22 mouse cellular contexts compared by ENCODE assay signal in the genomic region with DNA sequence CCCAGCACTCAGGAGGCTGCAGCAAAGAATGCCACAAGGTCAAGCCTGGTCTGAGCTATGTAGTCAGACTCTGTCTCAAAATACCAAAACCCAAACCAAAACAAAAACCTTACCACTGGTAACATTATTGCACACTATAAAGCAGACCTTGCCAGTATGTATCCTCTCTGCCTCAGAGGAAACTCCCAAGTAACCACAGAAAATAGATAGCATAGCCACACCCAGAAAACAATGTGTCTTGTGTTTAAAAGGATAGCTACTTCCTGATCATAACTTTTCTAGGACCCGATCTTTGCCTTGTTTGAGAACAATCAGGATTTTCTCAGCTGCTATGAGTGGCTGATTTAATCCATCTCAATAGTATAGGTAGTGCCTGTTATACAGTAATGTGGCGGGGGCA. TPM values are rescaled to one million over a fixed set of nuclear protein-coding genes. Genes with fewer than 3 reads are reported as not detected.
DNase-seq lines count a peak whose midpoint lies in the region; ATAC-seq and TF ChIP-seq lines count a peak whose summit lies in the region.
"Had no signal": no experiment of that assay in that cellular context is flagged by ENCODE, and none has a peak within 500 bp of the region (broad histone marks: within the 10 kb centered on the region; RNA-seq: fewer than 3 reads in every experiment).

No protein-coding gene starts in this region.

- peaks cover 26% of the 10 kb centered on the region for H3K4me1 ChIP-seq in G1E (ENCODE audit: insufficient read depth, low read depth, low read length)
- H3K4me1 ChIP-seq in small intestine, adult 2 months (ENCODE audit: control insufficient read depth, insufficient read depth, insufficient read length, low read length): peaks cover 23% of the 10 kb centered on the region
- H3K4me1 ChIP-seq in kidney, embryonic 15.5 days: peaks cover 14% of the 10 kb centered on the region
- H3K4me1 ChIP-seq in liver, embryonic 12.5 days: 0 out of 2 replicates have a peak, but pooled peaks cover 9% of the 10 kb centered on the region

- intact Hi-C loops in heart, postnatal 14 days (cut with DNase I): no loop called here

- no peak for TF ChIP-seq POLR2A in small intestine, adult 2 months (IDR thresholded peaks at IDR 0.05; ENCODE audit: low read depth, low read length)

- no peak for TF ChIP-seq CTCF in G1E (IDR thresholded peaks at IDR 0.05; ENCODE audit: low read depth, low read length)
- no peak for TF ChIP-seq CTCF in small intestine, adult 2 months (IDR thresholded peaks at IDR 0.05; ENCODE audit: extremely low read depth, insufficient read length, insufficient replicate concordance, low read depth, low read length)

- ATAC-seq in G1E (ENCODE audit: extremely low read depth, insufficient number of reproducible peaks, low FRiP score, poor library complexity, severe bottlenecking): no peak
- ATAC-seq in inflammation-experienced regulatory T-cells, adult 6 months: peak; percentile 67
- no peak for ATAC-seq in kidney, embryonic 15.5 days (replicated peaks; ENCODE audit: low FRiP score)
- no peak for ATAC-seq in liver, embryonic 12.5 days
- ATAC-seq: forebrain, embryonic 15.5 days had no signal

- H3K36me3 ChIP-seq in G1E (replicated peaks): no peaks in the 10 kb centered on the region
- no peaks in the 10 kb centered on the region for H3K36me3 ChIP-seq in small intestine, adult 2 months (ENCODE audit: control insufficient read depth, insufficient read depth, low read length)
- no peaks in the 10 kb centered on the region for H3K36me3 ChIP-seq in kidney, embryonic 15.5 days
- H3K36me3 ChIP-seq in liver, embryonic 12.5 days: no peaks in the 10 kb centered on the region
- H3K36me3 ChIP-seq: embryonic facial prominence, embryonic 15.5 days; forebrain, embryonic 15.5 days; hindbrain, embryonic 12.5 days had no signal

- peak; percentile 68 for DNase-seq in CD4-positive helper T cell, adult 2 months (ENCODE audit: low read depth, low spot score)
- peak; percentile 32 for DNase-seq in G1E (ENCODE audit: low spot score)
- DNase-seq in heart, postnatal 14 days: no peak
- DNase-seq: cerebellum, postnatal 10 days; embryo, embryonic 11 days; heart, adult 2 months; kidney, adult 8-10 months; kidney, postnatal 4 days; lung, adult 2 months; lung, postnatal 4 days; midbrain, embryonic 14.5 days; retina, postnatal 1 day; right cerebral cortex, postnatal 4 days; thymus, postnatal 25 days had no signal

- no peak overlapping the region for H3K4me2 ChIP-seq in kidney, embryonic 15.5 days
- no peak overlapping the region for H3K4me2 ChIP-seq in liver, embryonic 12.5 days
- H3K4me2 ChIP-seq: embryonic facial prominence, embryonic 15.5 days; forebrain, embryonic 15.5 days; hindbrain, embryonic 12.5 days had no signal

- H3K4me3 ChIP-seq in G1E (ENCODE audit: low read depth, low read length): no peak overlapping the region
- H3K4me3 ChIP-seq in small intestine, adult 2 months (ENCODE audit: low read depth, low read length): no peak overlapping the region
- H3K4me3 ChIP-seq in kidney, embryonic 15.5 days (replicated peaks): no peak overlapping the region
- no peak overlapping the region for H3K4me3 ChIP-seq in liver, embryonic 12.5 days
- H3K4me3 ChIP-seq: embryonic facial prominence, embryonic 15.5 days; forebrain, embryonic 15.5 days; heart, adult 2 months; hindbrain, embryonic 12.5 days; myocyte had no signal

- WGBS in small intestine, adult 2 months: 32% methylated on average over 2 of the region's 2 CpGs
- 81% methylated on average over 2 of the region's 2 CpGs for WGBS in kidney, embryonic 15.5 days
- WGBS in liver, embryonic 12.5 days (ENCODE audit: insufficient replicate concordance): 34% methylated on average over 2 of the region's 2 CpGs

- peaks cover 44% of the 10 kb centered on the region for H3K27me3 ChIP-seq in G1E (ENCODE audit: insufficient read depth, low read length)
- no peaks in the 10 kb centered on the region for H3K27me3 ChIP-seq in small intestine, adult 2 months (ENCODE audit: control insufficient read depth, insufficient read depth, low read length)
- H3K27me3 ChIP-seq in kidney, embryonic 15.5 days: no peaks in the 10 kb centered on the region
- peaks cover 44% of the 10 kb centered on the region for H3K27me3 ChIP-seq in liver, embryonic 12.5 days (replicated peaks)
- H3K27me3 ChIP-seq: embryonic facial prominence, embryonic 15.5 days; forebrain, embryonic 15.5 days; hindbrain, embryonic 12.5 days had no signal

- no peak overlapping the region for H3K9ac ChIP-seq in kidney, embryonic 15.5 days
- no peak overlapping the region for H3K9ac ChIP-seq in liver, embryonic 12.5 days
- H3K9ac ChIP-seq: embryonic facial prominence, embryonic 15.5 days; forebrain, embryonic 15.5 days; hindbrain, embryonic 12.5 days had no signal

- no peaks in the 10 kb centered on the region for H3K9me3 ChIP-seq in G1E (replicated peaks)
- no peaks in the 10 kb centered on the region for H3K9me3 ChIP-seq in kidney, embryonic 15.5 days (replicated peaks)
- H3K9me3 ChIP-seq in liver, embryonic 12.5 days (replicated peaks): no peaks in the 10 kb centered on the region
- H3K9me3 ChIP-seq: embryonic facial prominence, embryonic 15.5 days; forebrain, embryonic 15.5 days; hindbrain, embryonic 12.5 days had no signal

- peak overlapping the region; percentile 62 for H3K27ac ChIP-seq in small intestine, adult 2 months (ENCODE audit: insufficient read depth, low read depth, low read length)
- H3K27ac ChIP-seq in kidney, embryonic 15.5 days: no peak overlapping the region
- H3K27ac ChIP-seq in liver, embryonic 12.5 days: no peak overlapping the region
- H3K27ac ChIP-seq: embryonic facial prominence, embryonic 15.5 days; forebrain, embryonic 15.5 days; hindbrain, embryonic 12.5 days had no signal

RNA-seq across cellular contexts. Expression of a gene that starts 4.3 kb away (rescaled TPM):
- total RNA-seq in G1E (2014; fragmentation: Nextera tagmentation): not detected in 2 replicates
- total RNA-seq in G1E (2017): 0.49 TPM in 1 of 2 replicates, not detected in the other
- not detected in 2 replicates for polyA plus RNA-seq in G1E (2012)
- polyA plus RNA-seq in inflammation-experienced regulatory T-cells, adult 6 months (2017; shearing (Covaris generic)): 1 to 10 TPM; 1.2 to 2.8 (median 1.8) TPM
- 0.04 and 0.06 TPM in 2 replicates for polyA plus RNA-seq in small intestine, adult 2 months (2012; rRNA removed)
- polyA plus RNA-seq in kidney, embryonic 15.5 days (2015; fragmentation: Nextera tagmentation; extraction: Ambion mirVana): 0.51 TPM in 1 of 2 replicates, not detected in the other
- under 1 TPM; 0.20 to 0.65 TPM for total RNA-seq in heart, postnatal 14 days (2021)
- polyA plus RNA-seq in liver, embryonic 12.5 days (2016; fragmentation: Nextera tagmentation; extraction: Ambion mirVana): not detected in 2 replicates
- polyA plus RNA-seq: myocyte had no signal

Comparison
In these comparisons a context has a peak if more than half of its experiments do, and no peak if none do; other contexts are left out.
1. DNase-seq: peak in CD4-positive helper T cell, adult 2 months (single experiment) and G1E (single experiment); none in heart, postnatal 14 days (0 of 2).